Mouse (Mus musculus) lung, embryonic 15.5 days (tissue): ENCODE measurements at regions not wholly inside any gene's neighbourhood (a gene's known extent, or its start where the extent isn't known, plus 50 kb on each side); places are given as distances from the start of the nearest gene placed in this dataset.

ENCODE experiments used
- ATAC-seq: fragments of 200-750 bp; cut with Nextera tagmentation; 2 replicates; pipeline ENCODE4 v1.8.0; 2017; ENCODE audit warnings: moderate number of reproducible peaks, borderline replicate concordance; ENCODE audit not compliant: low FRiP score, low TSS enrichment; ENCODE audit errors: extremely low read depth
- H3K27ac ChIP-seq: fragments of 300-500 bp; sonication (generic); 2 replicates; pipeline ENCODE4 v1.5.1; 2015; ENCODE audit warnings: moderate library complexity, mild to moderate bottlenecking, inconsistent platforms
- H3K27me3 ChIP-seq: fragments of 300-500 bp; sonication (generic); 2 replicates; pipeline ENCODE4 v1.6.1; 2015; ENCODE audit warnings: inconsistent platforms
- H3K36me3 ChIP-seq: fragments of 300-500 bp; sonication (generic); 2 replicates; pipeline ENCODE4 v1.6.1; 2015; ENCODE audit warnings: inconsistent platforms
- H3K4me1 ChIP-seq: fragments of 300-500 bp; sonication (generic); 2 replicates; pipeline ENCODE4 v1.6.1; 2015; ENCODE audit warnings: inconsistent platforms
- H3K4me2 ChIP-seq: fragments of 300-500 bp; sonication (generic); 2 replicates; pipeline ENCODE4 v1.6.1; 2015; ENCODE audit warnings: inconsistent platforms, mild to moderate bottlenecking, moderate library complexity
- H3K4me3 ChIP-seq: fragments of 300-500 bp; sonication (generic); 2 replicates; pipeline ENCODE4 v1.5.1; 2015; ENCODE audit warnings: mild to moderate bottlenecking, inconsistent platforms
- H3K9ac ChIP-seq: fragments of 300-500 bp; sonication (generic); 2 replicates; pipeline ENCODE4 v1.6.1; 2015; ENCODE audit warnings: inconsistent platforms
- H3K9me3 ChIP-seq: fragments of 300-500 bp; sonication (generic); 2 replicates; pipeline ENCODE4 v1.6.1; 2016; ENCODE audit warnings: inconsistent platforms
- WGBS: fragments of 180-500 bp; shearing (Covaris S2); methylation state at CpG from one replicate; pipeline ENCODE4 v1.1.7; 2015; 5-methylcytosine and 5-hydroxymethylcytosine counted together

GRCm38 (mm10) chr3:103517376-103518304 lies 57.4 kb upstream of the Syt6 start:
- Histone ChIP-seq H3K36me3 (no peaks in the 10 kb centered on the region), H3K9me3 (no peaks in the 10 kb centered on the region), H3K4me2 (no peak overlapping the region), H3K27ac (no peak overlapping the region), H3K4me1 (no peaks in the 10 kb centered on the region), H3K9ac (no peak overlapping the region), H3K27me3 (no peaks in the 10 kb centered on the region), H3K4me3 (no peak overlapping the region)
- ATAC-seq, result no peak
- WGBS, result 62% methylated on average over 8 of the region's 8 CpGs

DNA sequence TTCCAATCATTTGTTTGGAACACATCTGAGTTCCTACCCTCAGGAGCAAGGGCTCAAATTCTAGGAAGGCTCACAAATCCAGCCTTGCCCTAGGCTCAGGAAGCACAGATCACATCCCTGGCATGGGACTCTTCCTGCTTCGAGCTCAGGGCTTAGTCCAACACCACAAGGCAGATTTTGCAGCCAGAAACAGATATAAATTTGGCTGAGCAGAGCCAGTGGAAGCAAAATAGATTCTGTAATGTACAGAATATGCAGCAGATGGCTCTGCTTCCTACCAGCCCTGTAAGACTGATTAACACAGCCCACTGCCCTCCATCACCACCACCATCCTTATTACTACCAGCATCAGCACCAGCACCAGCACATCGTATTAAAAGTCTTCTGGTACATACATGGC lies 56.4 kb upstream of the Syt6 start:
- H3K9ac ChIP-seq, result no peak overlapping the region
- H3K36me3 ChIP-seq, result no peaks in the 10 kb centered on the region
- H3K27me3 ChIP-seq, result no peaks in the 10 kb centered on the region
- WGBS, result 69% methylated on average over 2 of the region's 2 CpGs
- no peaks in the 10 kb centered on the region for H3K4me1 ChIP-seq
- no peak for ATAC-seq
- H3K4me2 ChIP-seq, result no peak overlapping the region
- H3K4me3 ChIP-seq, result no peak overlapping the region
- no peak overlapping the region for H3K27ac ChIP-seq
- H3K9me3 ChIP-seq, result no peaks in the 10 kb centered on the region
